Mouse (Mus musculus): Measurements from ENCODE around the gene Fgfr3. TPM values are rescaled to one million over a fixed set of nuclear protein-coding genes. Genes with fewer than 3 reads are reported as not detected.

Gene Fgfr3
- 62.9 and 69.6 TPM in 2 replicates for polyA plus RNA-seq (2012; rRNA removed)

DNA sequence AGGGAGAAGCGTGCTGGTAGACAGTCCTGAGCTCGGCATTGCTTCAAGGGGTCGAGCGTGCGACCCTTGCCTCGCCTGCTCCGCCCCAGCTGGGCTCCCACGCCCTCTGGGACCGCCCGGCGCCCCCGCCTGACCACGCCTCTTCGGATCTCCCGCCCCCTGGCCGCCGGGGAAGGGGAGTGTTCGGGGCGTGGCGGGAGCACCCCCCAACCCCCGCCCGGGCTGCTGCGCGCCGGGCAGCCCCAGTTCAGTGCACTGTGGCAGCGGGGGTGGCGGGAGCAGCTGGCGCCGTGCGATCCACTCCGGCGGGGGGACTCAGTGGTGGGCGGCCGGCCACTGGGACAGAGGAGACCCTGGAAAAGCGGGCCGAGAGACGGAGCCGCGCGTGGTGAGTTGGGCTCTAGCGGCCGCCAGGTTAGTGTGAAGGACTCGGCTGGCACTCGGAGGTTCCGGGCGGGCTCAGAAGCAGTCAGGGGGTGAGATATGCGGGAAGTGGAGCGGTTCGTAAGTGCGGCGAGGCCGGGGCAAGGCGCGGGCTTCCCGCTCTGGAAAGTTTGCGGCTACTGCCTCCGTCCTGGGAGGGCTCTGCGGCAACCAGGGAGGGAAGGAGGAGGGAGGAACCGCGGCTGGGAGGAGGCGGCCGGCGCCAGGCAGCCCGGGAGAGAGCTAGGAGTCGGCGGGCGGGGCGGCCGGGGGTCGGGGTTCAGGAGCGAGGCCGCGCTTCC lies at the start of gene Fgfr3:
Gene Fgfr3 (plus strand): TSS at position 134 of the 725 bp plus-strand sequence.
- peak; percentile 75 for DNase-seq (ENCODE audit: low spot score)

DNA sequence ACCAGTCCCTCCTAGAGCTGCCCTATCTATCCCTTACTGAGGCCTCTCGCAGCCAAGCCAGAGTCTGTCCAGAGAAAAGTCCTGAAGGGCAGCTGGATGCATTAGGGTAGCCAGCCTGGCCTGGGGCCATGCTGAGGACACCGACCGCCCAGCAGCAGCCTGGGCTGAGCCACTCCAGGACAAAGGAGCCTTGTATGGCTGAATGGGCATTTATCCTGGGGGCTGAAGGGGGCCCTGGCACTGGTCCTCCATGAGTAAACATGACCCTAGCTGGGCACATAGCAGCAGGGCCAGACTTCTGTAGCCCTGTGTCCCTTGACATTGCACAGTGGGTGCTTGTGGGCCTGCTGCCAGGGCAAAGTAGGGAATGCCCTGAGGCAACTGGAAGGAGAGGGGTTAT lies 47.0 kb upstream of the Fgfr3 start:
- DNase-seq (ENCODE audit: low spot score), result no peak

DNA sequence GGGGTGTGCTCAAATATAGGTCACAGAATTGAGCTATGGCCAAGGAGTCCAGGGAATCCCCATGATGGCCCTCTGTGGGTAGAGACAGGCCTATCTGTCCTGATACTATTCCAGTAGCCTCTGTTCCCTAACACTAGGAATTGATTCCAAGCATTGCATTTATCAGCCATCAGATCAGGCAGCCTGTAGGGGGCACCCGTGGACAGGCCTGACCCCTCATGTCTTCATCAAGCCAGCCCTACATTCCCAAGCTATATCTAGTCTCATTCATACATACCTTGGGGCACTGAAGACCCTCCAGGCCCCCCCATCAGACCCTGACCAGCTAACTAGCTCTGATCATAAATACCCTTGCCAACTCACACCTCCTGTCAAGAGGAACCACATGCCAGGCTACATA lies 45.5 kb upstream of the Fgfr3 start:
- DNase-seq (ENCODE audit: low spot score), result no peak

DNA sequence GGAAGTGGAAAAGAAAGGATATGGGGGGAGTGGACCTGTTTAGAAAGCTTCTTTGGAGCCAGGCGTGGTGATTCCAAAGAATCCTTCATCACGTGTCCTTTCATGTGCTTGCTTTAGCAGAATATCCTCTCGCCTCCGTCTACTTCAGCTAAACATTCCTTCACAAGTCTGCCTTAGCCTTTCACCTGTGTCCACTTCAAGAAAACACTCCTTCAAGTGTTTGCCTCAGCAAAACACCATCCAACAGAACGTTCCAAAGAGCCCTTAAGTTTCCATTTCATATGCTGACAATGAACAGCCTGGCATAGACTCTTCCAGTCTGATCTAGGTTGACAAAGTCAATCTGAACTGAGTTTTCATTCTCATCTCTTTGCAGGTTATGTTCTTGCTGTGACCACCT lies 43.2 kb upstream of the Fgfr3 start:
- DNase-seq (ENCODE audit: low spot score), result no peak

DNA sequence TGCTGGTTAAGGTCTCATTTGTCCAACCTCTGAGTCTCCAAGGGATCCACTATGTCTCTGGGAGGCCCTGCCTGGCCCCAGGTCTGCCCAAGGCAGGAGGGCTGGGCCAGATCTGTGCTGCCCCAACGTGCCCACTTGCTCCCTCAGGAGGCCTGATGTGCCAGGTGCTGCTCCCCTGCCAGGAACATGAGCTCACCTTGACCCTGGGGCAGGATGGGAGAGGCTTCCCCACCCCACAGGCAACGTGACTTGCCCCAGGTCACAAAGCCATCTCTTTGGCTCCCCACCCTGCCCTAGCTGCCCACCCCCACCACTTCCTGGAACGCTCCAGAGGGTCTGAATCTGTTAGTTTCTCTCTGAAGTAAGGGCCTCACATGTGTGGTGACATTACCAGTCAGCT lies 40.4 kb upstream of the Fgfr3 start:
- no peak for DNase-seq (ENCODE audit: low spot score)

DNA sequence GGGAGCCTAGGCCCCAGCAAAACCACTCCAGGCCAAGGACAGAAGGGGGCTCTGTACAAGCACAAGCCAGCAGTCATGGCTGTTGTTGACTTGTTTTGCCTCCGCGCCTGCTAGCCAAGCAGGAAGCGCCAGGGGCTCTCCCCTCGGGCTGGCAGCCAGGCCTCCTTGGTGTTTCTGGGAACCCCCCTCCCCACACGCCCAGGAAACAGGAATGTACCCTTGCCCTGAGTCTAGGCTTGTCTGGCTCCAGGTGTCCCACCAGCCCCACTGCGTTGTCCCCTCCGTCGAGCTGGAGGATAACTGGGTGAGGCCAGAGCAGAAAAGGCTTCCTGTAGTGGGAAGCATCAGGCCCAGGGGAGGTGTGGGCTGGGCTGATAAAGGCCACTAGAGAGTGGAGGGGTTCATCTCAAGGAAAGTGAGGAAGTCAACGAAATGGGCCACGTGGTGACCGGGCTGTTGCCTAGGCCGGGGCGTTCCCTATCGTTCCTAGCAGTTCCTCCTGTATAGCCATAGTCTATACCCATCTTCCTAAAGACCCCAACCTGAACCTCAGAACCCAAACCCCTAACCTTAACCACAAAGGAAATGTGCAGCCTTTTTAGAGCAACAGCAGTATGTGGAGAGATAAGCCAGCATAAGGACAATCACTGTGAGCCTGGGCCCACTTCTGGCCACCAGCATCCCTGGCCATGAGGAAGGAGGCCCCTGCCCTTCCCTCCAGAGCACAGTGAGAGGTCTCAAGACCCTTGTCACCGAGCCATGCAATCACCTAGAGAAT lies 39.7 kb upstream of the Fgfr3 start:
- DNase-seq (ENCODE audit: low spot score), result no peak

DNA sequence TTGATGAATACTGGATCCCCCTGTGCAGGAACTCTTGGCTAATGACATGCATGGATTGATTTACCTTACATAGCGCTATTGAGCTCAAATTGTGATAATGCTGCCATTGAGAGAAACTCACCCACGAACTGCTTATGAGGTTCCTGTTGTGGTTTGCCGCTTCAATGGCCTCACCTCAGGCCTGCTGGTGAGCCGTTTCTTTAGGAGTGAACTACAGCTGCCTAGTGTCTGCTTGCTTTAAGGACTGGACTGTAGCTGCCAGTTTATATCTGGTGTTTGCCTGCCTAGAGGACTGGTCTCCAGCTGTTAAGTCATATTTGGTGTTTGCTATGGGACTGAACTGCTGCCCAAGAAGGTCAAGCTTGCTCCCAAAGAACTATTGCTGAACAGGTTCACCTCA lies 38.5 kb upstream of the Fgfr3 start:
- DNase-seq (ENCODE audit: low spot score), result no peak

DNA sequence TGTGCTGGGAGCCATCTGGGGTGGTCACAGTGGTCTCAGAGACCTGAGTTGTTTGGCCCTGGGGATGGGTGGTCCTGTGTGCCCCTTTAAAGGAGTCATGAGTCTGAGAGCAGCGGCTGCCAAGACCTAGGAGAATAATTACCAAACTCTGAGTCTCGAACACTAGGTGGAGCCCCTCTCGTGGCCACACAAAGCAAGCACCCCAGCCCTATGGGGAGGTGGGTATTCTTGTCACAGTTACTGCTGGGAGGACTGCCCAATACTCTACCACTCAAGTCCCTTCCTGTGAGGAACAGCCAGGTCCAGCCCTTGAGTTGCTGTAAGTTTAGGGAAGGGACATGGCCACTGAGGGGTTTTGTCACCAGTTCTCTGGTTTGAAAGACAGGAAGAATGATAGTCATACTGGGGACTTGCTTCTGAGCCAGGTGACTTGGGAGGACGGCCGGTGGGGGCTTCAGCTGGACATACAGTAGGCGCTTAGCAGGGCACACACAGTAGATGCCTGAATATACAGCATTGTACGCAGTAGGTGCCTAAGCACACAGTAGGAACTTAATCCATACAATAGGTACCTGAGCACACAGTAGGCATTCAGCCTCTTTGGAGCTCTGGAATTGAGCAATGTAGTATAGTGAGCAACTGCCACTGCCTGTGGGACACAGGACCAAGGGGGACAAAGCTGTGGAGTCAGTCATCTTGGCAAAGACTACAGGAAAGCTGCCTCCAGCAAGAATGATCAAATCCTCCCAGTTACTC lies 37.4 kb upstream of the Fgfr3 start:
- no peak for DNase-seq (ENCODE audit: low spot score)

DNA sequence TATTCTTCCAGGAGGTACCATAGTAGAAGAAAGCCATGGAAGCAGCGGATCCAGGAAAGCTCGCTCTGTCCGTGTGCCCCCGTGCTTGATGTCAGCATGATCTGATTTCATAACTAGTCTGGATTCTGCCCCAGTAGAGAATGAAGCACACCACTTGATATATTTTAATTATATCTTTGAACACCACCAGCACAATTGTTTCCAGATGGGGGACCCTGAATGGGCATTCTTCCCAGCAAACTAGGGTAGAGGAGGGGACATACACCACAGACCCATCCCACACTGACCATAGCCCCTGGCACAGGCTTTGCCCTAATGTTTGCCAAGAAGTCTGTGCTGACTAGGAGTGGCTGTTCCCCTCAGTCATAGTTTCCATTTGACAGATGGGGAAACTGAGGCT lies 36.5 kb upstream of the Fgfr3 start:
- DNase-seq (ENCODE audit: low spot score), result no peak

DNA sequence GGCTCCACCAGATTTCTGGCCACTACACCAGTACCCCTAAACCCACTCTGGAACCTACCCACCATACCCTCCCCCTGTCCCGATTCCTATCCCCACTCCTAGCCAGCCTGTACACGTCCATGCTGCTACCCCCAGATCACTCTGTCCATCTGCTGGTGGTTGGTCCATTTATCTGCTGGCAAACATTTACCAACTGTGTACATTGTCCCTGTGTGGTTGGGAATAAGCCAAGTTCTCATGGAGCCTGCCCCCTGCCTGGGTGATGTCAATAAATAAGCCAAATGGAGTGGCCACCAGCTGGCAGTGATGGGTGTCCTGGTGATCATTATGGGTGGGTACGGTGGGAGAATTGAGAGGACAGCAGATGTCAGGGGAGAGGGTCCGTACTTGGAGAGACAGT lies 34.3 kb upstream of the Fgfr3 start:
- DNase-seq (ENCODE audit: low spot score), result no peak

DNA sequence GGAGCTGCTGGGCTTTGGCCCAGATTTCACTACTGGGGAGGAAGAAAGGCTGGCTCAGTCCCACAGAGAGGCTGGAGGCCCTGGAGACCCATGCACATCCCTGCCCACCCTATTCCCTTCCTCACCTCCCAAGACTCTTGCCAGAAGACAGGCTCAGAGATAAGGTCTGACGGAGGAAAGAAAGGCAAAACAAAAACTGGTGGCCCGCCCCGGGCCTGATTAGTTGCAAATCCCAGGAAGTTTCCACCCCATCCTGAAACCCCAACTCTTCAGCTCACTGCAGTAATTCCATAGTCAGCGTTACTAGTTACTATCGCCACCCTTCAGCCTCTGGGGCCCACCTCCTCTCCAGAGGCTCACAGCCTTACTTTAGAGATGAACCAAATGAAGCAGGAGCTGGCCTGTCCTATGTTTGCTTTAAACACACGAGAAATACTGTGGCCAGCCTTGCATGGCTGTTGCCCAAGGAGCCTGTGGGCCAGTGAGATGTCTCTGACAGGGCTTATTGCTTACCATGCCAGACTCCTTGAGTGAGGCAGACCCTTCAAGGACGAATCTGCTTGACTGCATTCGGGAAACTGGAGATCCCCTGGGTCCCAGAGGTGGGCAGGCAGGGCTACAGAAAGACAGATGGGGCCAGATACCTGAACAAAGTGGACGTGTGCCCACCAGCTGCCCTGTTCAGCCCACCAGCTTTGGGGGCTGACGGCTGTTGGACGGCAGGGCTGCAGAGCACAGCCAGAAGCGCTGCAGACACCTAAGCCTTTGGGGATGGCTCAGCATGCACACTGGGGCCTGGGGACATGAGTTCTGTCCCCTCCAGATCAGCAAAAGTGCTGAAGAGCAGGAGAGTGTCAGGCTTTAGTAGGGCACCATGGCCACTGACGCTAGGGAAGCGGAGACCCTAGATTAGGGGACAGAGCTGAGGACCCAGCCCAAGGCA lies 32.9 kb upstream of the Fgfr3 start:
- no peak for DNase-seq (ENCODE audit: low spot score)

DNA sequence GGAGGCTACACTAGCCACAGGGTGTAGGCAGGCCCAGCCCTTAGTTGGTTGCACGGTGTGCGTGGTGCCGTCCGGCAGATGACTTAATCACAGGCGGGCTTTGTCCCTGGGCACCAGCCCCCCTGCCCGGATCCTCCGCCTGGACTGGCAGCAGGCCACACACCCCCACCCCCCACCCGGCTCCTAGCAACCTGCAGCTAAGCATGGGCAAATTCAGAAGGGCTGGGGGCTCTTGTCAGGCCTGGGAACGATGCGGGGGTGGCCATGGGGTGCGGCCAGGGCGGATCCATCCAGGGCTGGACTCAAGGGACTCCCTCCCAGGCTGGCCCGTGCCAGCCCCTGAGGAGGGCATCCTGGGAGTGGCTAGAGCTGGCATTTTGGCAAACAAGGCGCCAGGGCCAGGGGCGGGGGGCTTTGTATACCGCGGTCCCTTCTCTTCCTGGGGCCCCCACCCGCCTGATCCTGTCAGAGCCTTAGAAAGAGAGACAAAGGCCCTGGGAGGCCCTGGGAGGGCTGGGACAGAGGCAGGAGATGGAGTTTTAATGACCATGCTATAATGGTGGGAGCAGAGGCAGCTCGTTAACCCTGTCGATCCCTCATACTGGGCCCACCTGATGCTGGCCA lies 32.1 kb upstream of the Fgfr3 start:
- no peak for DNase-seq (ENCODE audit: low spot score)

DNA sequence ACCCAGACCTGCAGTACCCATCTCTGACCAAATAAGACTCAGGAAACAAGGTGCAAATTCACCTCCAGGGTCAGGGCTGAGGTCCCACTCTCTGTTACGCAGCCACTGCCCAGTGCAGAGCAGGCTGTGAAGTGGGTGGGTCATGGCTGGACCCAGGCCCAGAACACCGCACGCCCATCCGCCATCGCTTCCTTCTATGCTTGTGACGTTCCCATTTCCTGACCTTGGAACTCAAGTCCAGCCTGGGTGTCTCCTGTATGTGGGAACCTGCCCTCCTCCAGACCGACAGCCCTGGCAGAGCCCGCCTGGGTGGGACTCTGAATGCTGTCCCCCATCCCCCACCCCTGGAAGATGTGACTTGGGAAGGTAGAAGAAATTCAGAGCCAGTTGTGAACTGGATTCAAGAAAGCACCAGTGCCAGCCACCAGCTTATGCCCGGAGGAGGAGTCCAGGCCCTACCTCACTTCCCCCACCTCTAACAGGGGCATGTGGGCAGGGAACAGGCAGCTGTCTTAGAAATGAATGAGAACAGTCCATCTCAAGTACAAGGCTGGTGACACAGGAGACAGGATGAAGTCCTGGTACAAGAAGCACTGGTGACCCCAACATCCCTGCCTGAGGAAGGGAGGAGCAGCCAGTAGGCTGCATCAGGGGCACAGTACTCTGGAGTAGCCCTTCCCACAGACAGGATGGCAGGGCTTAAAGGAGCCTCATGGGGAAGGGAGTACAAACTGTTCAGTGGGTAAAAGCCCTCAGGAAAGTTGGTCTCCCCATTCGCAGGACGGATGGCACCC lies 31.4 kb upstream of the Fgfr3 start:
- DNase-seq (ENCODE audit: low spot score), result no peak

DNA sequence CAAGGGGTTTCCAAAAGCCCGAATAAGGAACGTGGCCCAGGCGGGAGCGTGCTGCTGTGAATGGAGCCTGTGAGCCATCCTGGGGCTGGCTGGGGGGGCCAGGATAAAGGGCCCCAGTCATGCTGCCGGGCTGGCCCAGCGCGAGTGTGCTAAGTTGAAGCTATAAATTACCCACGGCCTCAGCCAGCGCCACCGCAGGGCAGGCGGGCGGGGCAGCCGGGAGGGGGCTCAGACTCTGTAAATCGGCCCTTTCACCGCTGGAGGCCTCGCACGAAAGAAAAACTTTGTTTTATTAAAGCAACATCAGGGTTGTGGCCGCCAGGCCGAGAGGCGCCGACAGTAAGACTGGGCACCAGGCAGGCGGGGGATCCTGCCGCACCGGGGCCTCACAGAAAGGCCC lies 29.1 kb upstream of the Fgfr3 start:
- DNase-seq (ENCODE audit: low spot score), result peak; percentile 54

DNA sequence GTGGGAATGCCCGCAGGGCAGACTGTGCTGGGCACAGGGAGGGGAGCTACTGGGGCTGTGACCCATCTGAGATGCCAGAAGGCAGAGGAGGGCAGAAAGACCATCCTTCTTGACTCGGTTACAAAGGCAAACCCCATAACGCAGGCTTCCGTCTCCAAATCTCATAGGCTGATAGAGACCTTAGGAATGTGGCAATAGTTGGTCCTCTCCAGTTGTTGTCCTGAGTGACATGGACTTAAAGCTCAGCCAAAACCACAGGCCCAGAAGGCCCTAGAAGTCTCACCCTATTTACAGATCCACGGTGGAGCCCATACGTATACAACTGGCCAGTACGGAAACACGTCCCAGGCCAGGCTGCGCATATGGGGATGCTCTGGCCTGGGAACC lies 27.0 kb upstream of the Fgfr3 start:
- peak; percentile 32 for DNase-seq (ENCODE audit: low spot score)

DNA sequence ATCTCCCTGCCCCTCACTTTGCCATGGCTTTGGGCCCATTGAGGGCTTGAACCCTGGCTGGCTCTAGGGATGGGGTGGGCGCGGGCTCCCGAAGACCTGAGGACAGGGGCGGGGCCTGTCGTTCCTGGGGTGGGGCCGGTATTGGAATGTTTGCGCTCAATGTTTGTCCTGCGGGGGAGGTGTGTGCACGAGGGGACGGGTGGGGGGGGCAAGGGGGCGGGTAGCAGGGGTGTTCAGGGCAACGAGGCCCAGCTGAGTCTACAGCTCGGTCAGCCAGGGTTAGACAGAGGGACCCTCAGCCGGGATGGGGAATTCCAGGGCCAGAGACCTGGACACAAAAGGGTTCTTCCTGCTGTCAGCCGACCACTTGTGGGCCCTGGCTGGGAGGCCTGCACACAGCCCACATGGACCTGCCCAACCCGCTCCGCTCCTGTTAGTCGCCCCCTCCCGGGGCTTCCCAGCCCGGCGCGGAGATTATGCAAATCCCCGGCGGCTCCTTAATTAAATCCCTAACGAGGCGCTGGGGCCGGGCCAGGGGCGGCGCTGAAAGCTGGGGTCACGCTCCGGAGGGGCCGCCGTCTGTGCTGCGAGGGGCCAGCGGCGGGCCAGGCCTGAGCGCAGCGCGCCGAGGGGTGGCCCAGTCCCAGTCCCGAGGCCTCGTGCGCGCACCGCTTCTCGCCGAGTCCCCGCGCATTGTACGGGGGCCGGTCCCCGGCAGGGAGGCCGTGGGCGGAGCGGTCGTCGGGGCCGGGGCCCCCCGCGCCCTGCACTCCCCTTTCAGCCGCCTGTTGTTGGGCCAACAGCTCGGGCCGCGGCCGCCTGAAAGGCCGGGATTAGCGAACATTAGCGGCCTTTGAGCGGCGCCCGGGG lies 26.4 kb upstream of the Fgfr3 start:
- peak; percentile 52 for DNase-seq (ENCODE audit: low spot score)

DNA sequence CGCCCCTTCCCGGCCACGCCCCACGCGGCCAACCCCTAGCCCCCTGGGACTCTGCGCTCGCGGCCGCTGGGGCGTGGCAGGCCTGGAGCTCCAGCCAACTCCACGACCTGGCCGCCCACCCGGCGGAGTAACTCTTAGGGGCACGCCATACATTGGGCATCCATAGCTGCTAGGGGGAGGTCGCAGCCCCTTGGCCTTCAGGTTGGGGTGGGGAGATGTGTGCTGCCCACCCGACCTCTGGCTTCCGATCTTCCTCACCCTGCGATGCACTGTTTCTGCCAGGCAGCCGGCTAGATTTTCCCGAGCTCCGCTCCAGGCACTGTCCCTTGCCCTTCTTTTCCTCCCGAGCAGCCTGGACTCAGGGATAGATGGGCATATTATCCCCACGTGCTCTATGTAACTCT lies 25.8 kb upstream of the Fgfr3 start:
- DNase-seq (ENCODE audit: low spot score), result no peak

DNA sequence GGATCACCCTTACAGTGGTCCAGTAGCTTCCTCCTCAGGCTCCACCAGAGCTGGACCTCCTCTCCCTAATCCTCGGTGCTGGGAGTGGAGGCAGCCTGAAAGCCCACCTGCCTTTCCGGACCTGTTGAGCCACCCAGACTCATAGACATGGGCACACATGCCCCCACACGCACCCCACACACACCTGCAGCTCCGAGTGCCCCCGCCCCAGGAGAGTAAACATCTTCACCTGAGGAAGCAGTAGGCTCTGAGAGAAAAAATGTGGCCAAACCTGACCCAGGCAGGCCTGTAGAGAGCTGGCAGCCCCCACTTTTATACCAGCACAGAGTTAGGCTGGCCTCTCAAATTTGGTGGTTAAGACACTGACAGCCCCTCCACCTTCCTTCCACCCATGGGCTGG lies 25.0 kb upstream of the Fgfr3 start:
- DNase-seq (ENCODE audit: low spot score), result peak; percentile 52

DNA sequence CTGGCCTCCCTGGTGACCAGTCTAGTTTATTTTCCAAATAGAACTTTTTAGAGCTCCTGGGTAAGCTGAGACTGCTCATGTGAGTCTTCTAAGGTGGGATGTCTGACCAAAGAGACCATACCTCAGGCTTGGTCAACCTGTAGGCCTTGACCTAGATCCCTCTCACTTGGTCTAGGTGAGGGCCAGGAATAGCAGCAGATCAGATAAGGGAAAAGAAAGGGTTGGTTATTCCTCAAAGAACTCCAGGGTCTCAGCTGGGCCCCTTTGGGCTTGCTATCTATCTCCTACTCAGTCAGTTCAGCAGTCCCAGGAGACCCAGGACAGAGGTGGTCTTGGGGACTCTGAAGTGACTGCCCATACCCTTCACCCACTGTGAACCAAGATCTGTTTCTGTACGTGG lies 23.9 kb upstream of the Fgfr3 start:
- DNase-seq (ENCODE audit: low spot score), result no peak
